Mouse (Mus musculus) C2C12 (cell line): ENCODE data around the gene Bmp5. TPM values are rescaled to one million over a fixed set of nuclear protein-coding genes. Genes with fewer than 3 reads are reported as not detected.

ENCODE experiments used
- H3K27me3 ChIP-seq: one replicate; pipeline ENCODE4 v1.6.1; 2011; ENCODE audit not compliant: control insufficient read depth, insufficient read depth, insufficient read length
- H3K36me3 ChIP-seq: one replicate; pipeline ENCODE4 v1.6.1; 2011; ENCODE audit not compliant: control insufficient read depth, insufficient read depth
- H3K4me3 ChIP-seq: one replicate; pipeline ENCODE4 v1.5.1; 2011; ENCODE audit warnings: mild to moderate bottlenecking, control low read depth; ENCODE audit not compliant: poor library complexity, insufficient read depth, severe bottlenecking
- H3K79me2 ChIP-seq: one replicate; pipeline ENCODE4 v1.6.1; 2011; ENCODE audit not compliant: control insufficient read depth, insufficient read depth
- H3K79me3 ChIP-seq: one replicate; pipeline ENCODE4 v1.6.1; 2011; ENCODE audit warnings: low read depth, control low read depth
- H3ac ChIP-seq: one replicate; pipeline ENCODE3; 2011; ENCODE audit warnings: low read depth; ENCODE audit not compliant: control insufficient read depth, insufficient read length
- CEBPB ChIP-seq: IDR thresholded peaks from one replicate; pipeline ENCODE4 v1.6.1; 2011; ENCODE audit warnings: low read depth, mild to moderate bottlenecking, control low read depth, moderate library complexity
- CTCF ChIP-seq: IDR thresholded peaks from one replicate; pipeline ENCODE4 v1.5.1; 2011; ENCODE audit not compliant: control insufficient read depth, insufficient read depth, insufficient read length
- FOSL1 ChIP-seq: IDR thresholded peaks from one replicate; pipeline ENCODE4 v1.8.0; 2011; ENCODE audit warnings: mild to moderate bottlenecking, low read length; ENCODE audit not compliant: poor library complexity, insufficient read depth, severe bottlenecking
- MAX ChIP-seq: IDR thresholded peaks from one replicate; pipeline ENCODE4 v1.6.1; 2011; ENCODE audit warnings: mild to moderate bottlenecking, control low read depth
- MYOD1 ChIP-seq: IDR thresholded peaks from one replicate; pipeline ENCODE4 v1.6.1; 2011; ENCODE audit warnings: low read depth; ENCODE audit not compliant: control insufficient read depth, insufficient read length
- MYOG ChIP-seq: IDR thresholded peaks from one replicate; pipeline ENCODE4 v1.6.1; 2011; ENCODE audit not compliant: control insufficient read depth, insufficient read length; ENCODE audit errors: extremely low read depth
- USF1 ChIP-seq: IDR thresholded peaks from one replicate; pipeline ENCODE4 v1.6.1; 2011; ENCODE audit warnings: low read depth, mild to moderate bottlenecking, control low read depth, moderate library complexity
- polyA plus RNA-seq: library from polyadenylated mRNA; unstranded; fragments of >200 nt; fragmentation: generic; extraction: Trizol; gene quantifications from one replicate; pipeline ENCODE4 v1.2.1, GENCODE M21; 2012; ENCODE audit warnings: missing spikeins

Bmp5 gene
- polyA plus RNA-seq, 1 experiment: 0.05 TPM

DNA sequence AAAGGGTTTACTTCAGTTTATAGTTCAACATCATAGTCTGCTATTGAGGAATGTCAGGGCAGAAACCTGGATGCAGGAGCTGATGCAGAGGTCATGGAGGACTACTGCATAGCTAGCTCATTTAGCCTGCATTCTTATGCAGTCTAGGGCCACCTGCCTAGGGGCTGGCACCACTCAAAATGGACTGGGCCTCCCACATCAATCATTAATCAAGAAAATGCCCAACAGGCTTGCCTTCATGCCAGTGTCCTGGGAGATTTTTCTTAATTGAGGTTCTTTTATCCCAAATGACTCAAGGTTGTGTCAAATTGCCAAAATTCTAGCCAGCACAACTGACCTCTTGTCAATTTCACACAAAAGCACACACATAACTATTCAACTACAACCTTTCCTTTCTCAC is 70.8 kb downstream of the Bmp5 start:
- Histone ChIP-seq H3K27me3 (no peaks in the 10 kb centered on the region), H3K4me3 (no peak overlapping the region), H3K79me2 (no peaks in the 10 kb centered on the region), H3K36me3 (no peaks in the 10 kb centered on the region), H3K79me3 (no peaks in the 10 kb centered on the region), H3ac (no peak overlapping the region)
- no peak for TF ChIP-seq CEBPB
- TF ChIP-seq CTCF: no peak
- TF ChIP-seq MYOD1: no peak
- no peak for TF ChIP-seq FOSL1
- TF ChIP-seq MYOG: no peak
- no peak for TF ChIP-seq MAX
- TF ChIP-seq USF1: no peak

GRCm38 (mm10) chr9:75850670-75851228 is 75.6 kb downstream of the Bmp5 start:
- Histone ChIP-seq H3K27me3 (no peaks in the 10 kb centered on the region), H3K36me3 (no peaks in the 10 kb centered on the region), H3K79me2 (no peaks in the 10 kb centered on the region), H3K4me3 (no peak overlapping the region), H3ac (no peak overlapping the region), H3K79me3 (no peaks in the 10 kb centered on the region)
- TF ChIP-seq MYOD1 (no peak), FOSL1 (no peak), MYOG (no peak), MAX (no peak)

GRCm38 (mm10) chr9:75858161-75858560 is 83.0 kb downstream of the Bmp5 start:
- H3K27me3 ChIP-seq: no peaks in the 10 kb centered on the region
- TF ChIP-seq MYOD1: no peak
- TF ChIP-seq MYOG: no peak
- TF ChIP-seq MAX: no peak
- no peak for TF ChIP-seq CEBPB
- no peak for TF ChIP-seq CTCF
- TF ChIP-seq USF1: no peak
- TF ChIP-seq FOSL1: no peak
- H3K4me3 ChIP-seq: no peak overlapping the region
- no peaks in the 10 kb centered on the region for H3K79me2 ChIP-seq
- H3ac ChIP-seq: no peak overlapping the region
- no peaks in the 10 kb centered on the region for H3K36me3 ChIP-seq
- H3K79me3 ChIP-seq: no peaks in the 10 kb centered on the region

- Histone ChIP-seq H3K79me2 (no peaks in the 10 kb centered on the region), H3K36me3 (no peaks in the 10 kb centered on the region), H3K79me3 (no peaks in the 10 kb centered on the region), H3K27me3 (no peaks in the 10 kb centered on the region), H3K4me3 (no peak overlapping the region), H3ac (no peak overlapping the region)
- TF ChIP-seq FOSL1 (no peak), MYOG (no peak), MYOD1 (no peak), USF1 (no peak), CTCF (no peak), MAX (no peak), CEBPB (no peak)
Observed at GRCm38 (mm10) chr9:75858939-75859338, 83.8 kb downstream of the Bmp5 start.

DNA sequence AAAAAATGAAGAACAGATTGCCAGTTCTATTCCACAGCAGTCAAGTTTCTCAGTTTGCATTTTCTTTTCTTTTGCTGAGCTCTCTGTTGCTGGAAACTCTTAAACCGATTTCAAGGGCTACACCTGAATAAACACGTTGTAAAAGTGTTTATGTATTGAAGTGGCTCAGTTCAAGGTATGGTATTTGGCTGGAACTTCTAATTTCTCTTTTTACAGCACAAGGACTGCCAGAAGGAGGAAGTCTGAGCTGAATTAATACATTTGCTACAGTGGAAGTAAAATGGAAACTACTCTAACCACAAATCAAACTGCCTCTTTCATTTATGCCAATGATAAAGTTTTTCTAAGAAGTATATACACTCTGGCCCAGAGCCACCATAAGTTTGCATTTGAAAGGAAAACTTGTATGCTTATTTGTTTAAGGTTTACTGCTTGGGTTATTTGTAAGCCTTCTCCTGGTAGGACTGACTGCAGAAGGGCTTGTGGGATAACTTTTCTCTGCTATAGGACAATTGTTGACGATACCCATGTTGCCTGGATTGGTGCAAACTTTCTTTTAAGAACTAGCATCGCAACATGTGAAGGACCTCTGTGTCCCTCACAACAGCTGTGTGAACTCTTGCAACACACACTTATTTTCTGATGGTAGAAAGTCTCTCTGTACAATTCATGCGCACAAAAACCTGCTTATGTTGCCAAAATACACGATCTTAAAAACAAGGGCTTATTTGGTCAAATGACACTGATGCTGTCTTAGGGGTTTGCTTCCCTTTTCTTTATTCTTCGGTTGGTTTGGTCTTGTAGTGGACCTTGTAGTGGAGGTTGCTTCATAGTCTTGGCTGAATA is 95.4 kb downstream of the Bmp5 start:
- Histone ChIP-seq H3K27me3 (no peaks in the 10 kb centered on the region), H3K4me3 (no peak overlapping the region), H3K79me2 (no peaks in the 10 kb centered on the region), H3K79me3 (no peaks in the 10 kb centered on the region), H3ac (no peak overlapping the region), H3K36me3 (no peaks in the 10 kb centered on the region)
- TF ChIP-seq MYOG (no peak), FOSL1 (no peak), CEBPB (no peak), CTCF (no peak), MAX (no peak), MYOD1 (no peak), USF1 (no peak)
